Mouse (Mus musculus) c-Kit-negative CD71-positive TER-119-positive erythroid progenitor cells, embryonic 14.5 days (primary cell): ENCODE data around the gene Ppm1k.
"Not testable (repeated sequence)": the region's sequence is repeated elsewhere in the genome, so short reads cannot be mapped to it uniquely, and the experiment has no call there.

ENCODE experiments used
- DNase-seq: peaks from one replicate; pipeline ENCODE4 v3.0.0-alpha.2; 2013; ENCODE audit warnings: low read depth, low spot score

Ppm1k gene

GRCm38 (mm10) chr6:57532022-57532421, 3.2 kb downstream of the Ppm1k start:
- no peak for DNase-seq

GRCm38 (mm10) chr6:57531441-57531840, 3.8 kb downstream of the Ppm1k start:
- no peak for DNase-seq

GRCm38 (mm10) chr6:57531011-57531410, 4.3 kb downstream of the Ppm1k start:
- DNase-seq, result no peak

GRCm38 (mm10) chr6:57529336-57529845, 5.9 kb downstream of the Ppm1k start:
- no peak for DNase-seq

- DNase-seq, result no peak
Measured at GRCm38 (mm10) chr6:57526933-57527332, 8.3 kb downstream of the Ppm1k start.

GRCm38 (mm10) chr6:57524742-57525141, 10.5 kb downstream of the Ppm1k start:
- DNase-seq, result no peak

- no peak for DNase-seq
Measured at GRCm38 (mm10) chr6:57520749-57521652, 14.3 kb downstream of the Ppm1k start.

GRCm38 (mm10) chr6:57514035-57514374, 21.3 kb downstream of the Ppm1k start:
- DNase-seq, result no peak

- DNase-seq, result no peak
Measured at GRCm38 (mm10) chr6:57513351-57514034, 21.8 kb downstream of the Ppm1k start.

GRCm38 (mm10) chr6:57511899-57512298, 23.4 kb downstream of the Ppm1k start:
- DNase-seq, result no peak

GRCm38 (mm10) chr6:57503662-57504379, 31.4 kb downstream of the Ppm1k start:
- no peak for DNase-seq

GRCm38 (mm10) chr6:57499209-57499608, 36.1 kb downstream of the Ppm1k start:
- DNase-seq, result no peak

- DNase-seq, result not testable (repeated sequence)
Measured at GRCm38 (mm10) chr6:57468161-57468560, 67.1 kb downstream of the Ppm1k start.
